Mouse (Mus musculus) lung, postnatal 0 days (tissue): Measurements from ENCODE around the gene Aldh3b2. TPM values are rescaled to one million over a fixed set of nuclear protein-coding genes. Genes with fewer than 3 reads are reported as not detected.

Source experiments
- ATAC-seq: fragments of 200-750 bp; cut with Nextera tagmentation; 2 replicates; pipeline ENCODE4 v1.8.0; 2017; ENCODE audit warnings: moderate library complexity
- DNase-seq: peaks from one replicate; pipeline ENCODE4 v3.0.0-alpha.2; 2016; ENCODE audit warnings: low spot score
- H3K27ac ChIP-seq: fragments of 300-500 bp; sonication (generic); 2 replicates; pipeline ENCODE4 v1.5.1; 2014; ENCODE audit warnings: antibody characterized with exemption, mild to moderate bottlenecking, low read length, mixed read lengths
- H3K27me3 ChIP-seq: fragments of 300-500 bp; sonication (generic); replicated peaks from 2 replicates; pipeline ENCODE4 v1.6.1; 2014; ENCODE audit warnings: low read length, mixed read lengths; ENCODE audit not compliant: insufficient read depth
- H3K36me3 ChIP-seq: fragments of 300-500 bp; sonication (generic); 2 replicates; pipeline ENCODE4 v1.6.1; 2014; ENCODE audit warnings: low read length, mixed read lengths; ENCODE audit not compliant: insufficient read depth
- H3K4me1 ChIP-seq: fragments of 300-500 bp; sonication (generic); 2 replicates; pipeline ENCODE4 v1.6.1; 2014; ENCODE audit warnings: antibody characterized with exemption, low read depth, low read length, mixed read lengths; ENCODE audit not compliant: insufficient read depth
- H3K4me2 ChIP-seq: fragments of 300-500 bp; sonication (generic); replicated peaks from 2 replicates; pipeline ENCODE4 v1.6.1; 2014; ENCODE audit warnings: low read depth, mild to moderate bottlenecking, low read length, moderate library complexity, mixed read lengths
- H3K4me3 ChIP-seq: fragments of 300-500 bp; sonication (generic); 2 replicates; pipeline ENCODE4 v1.5.1; 2014; ENCODE audit warnings: low read depth, low read length
- H3K9ac ChIP-seq: fragments of 300-500 bp; sonication (generic); replicated peaks from 2 replicates; pipeline ENCODE4 v1.6.1; 2014; ENCODE audit warnings: low read depth, mild to moderate bottlenecking
- H3K9me3 ChIP-seq: fragments of 300-500 bp; sonication (generic); 2 replicates; pipeline ENCODE4 v1.6.1; 2016; ENCODE audit warnings: low read length, mixed read lengths
- CTCF ChIP-seq: IDR thresholded peaks from 2 replicates; pipeline ENCODE4 v1.5.1; 2016; ENCODE audit warnings: antibody characterized with exemption, mild to moderate bottlenecking
- EP300 ChIP-seq: IDR thresholded peaks from 2 replicates; pipeline ENCODE4 v1.6.1; 2016; ENCODE audit warnings: antibody characterized with exemption, mild to moderate bottlenecking, control low read depth
- WGBS: fragments of 180-500 bp; shearing (Covaris S2); extraction: QIAGEN DNeasy Blood & Tissue Kit; methylation state at CpG from one replicate; pipeline ENCODE4 v1.1.7; 2014; 5-methylcytosine and 5-hydroxymethylcytosine counted together
- polyA plus RNA-seq: library from polyadenylated mRNA; unstranded; fragments of >200 nt; fragmentation: Nextera tagmentation; extraction: Ambion mirVana; gene quantifications from 2 replicates; pipeline ENCODE4 v1.2.1, GENCODE M21; 2015

The Aldh3b2 gene
- polyA plus RNA-seq, 1 experiment from 2014 or later: 0.47 TPM

DNA sequence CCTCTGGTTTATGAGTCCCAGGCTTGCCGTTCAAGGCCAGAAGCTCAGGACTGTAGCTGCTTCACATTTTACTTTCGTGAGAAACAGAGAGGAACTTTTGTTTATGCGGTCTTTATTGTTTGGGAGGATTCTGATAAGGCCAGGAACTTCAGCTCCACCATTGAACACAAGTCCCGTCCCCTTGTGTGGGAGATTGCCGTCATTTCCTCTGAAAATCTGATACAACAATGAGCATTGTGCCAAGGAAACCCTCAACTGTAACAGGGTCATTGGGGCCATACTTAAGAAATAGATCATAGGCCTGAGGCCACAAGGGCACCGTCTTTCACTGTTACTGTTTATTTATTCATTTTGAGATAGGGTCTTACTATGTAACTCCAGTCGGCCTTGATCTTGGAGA, 51.1 kb downstream of the Aldh3b2 start:
- no peak overlapping the region for H3K4me2 ChIP-seq
- H3K9ac ChIP-seq: no peak overlapping the region
- H3K9me3 ChIP-seq: no peaks in the 10 kb centered on the region
- 0 out of 2 replicates have a peak, but pooled peaks have one; percentile 46 for ATAC-seq
- H3K4me3 ChIP-seq: no peak overlapping the region
- DNase-seq: peak; percentile 39
- WGBS: 51% methylated on average over 7 of the region's 7 CpGs
- TF ChIP-seq EP300 (peak; percentile 64), CTCF (no peak)
- no peaks in the 10 kb centered on the region for H3K27me3 ChIP-seq
- H3K4me1 ChIP-seq: no peaks in the 10 kb centered on the region
- H3K36me3 ChIP-seq: no peaks in the 10 kb centered on the region
- no peak overlapping the region for H3K27ac ChIP-seq

DNA sequence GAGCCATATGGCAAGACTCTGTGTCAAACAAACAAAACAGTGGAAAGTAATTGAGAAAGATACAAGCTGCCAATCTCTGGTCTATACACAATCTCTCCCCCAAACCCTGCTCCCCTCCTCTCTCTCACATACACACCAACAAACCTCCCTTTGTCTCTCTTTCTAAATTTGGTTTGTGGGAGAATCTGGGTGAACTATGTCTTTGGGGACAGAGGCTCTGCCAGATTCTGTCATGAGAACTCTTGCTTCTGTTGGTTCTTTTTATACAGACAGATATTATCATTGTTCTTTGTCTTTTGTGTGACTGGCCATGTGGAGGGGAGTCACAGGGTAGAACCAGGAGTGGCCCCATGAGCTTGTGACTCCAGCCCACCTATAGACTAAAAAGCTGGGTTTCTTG, 55.4 kb downstream of the Aldh3b2 start:
- ATAC-seq: no peak
- no peaks in the 10 kb centered on the region for H3K36me3 ChIP-seq
- H3K4me3 ChIP-seq: no peak overlapping the region
- H3K9ac ChIP-seq: no peak overlapping the region
- H3K27me3 ChIP-seq: no peaks in the 10 kb centered on the region
- H3K27ac ChIP-seq: no peak overlapping the region
- H3K4me2 ChIP-seq: no peak overlapping the region
- H3K4me1 ChIP-seq: no peaks in the 10 kb centered on the region
- TF ChIP-seq EP300: no peak
- TF ChIP-seq CTCF: no peak
- DNase-seq: no peak
- no peaks in the 10 kb centered on the region for H3K9me3 ChIP-seq

Other genes with a start within 250 kb of the Aldh3b2 start
- gene Kmt5b, start 204.9 kb upstream of the Aldh3b2 start, polyA plus RNA-seq: 20.5 and 23.7 TPM in 2 replicates
- gene Chka, start 120.6 kb upstream of the Aldh3b2 start, polyA plus RNA-seq: 65.9 and 68.1 TPM in 2 replicates
- 31.8 and 33.1 TPM in 2 replicates for gene Tcirg1, start 65.2 kb upstream of the Aldh3b2 start, polyA plus RNA-seq
- 203 and 225 TPM in 2 replicates for gene Ndufs8, start 59.6 kb upstream of the Aldh3b2 start, polyA plus RNA-seq
- 33.2 and 38.3 TPM in 2 replicates for gene Aldh3b1, start 42.5 kb upstream of the Aldh3b2 start, polyA plus RNA-seq
- 40.0 and 45.5 TPM in 2 replicates for gene Unc93b1, start 37.1 kb upstream of the Aldh3b2 start, polyA plus RNA-seq
- gene Aldh3b3, start 13.7 kb upstream of the Aldh3b2 start, polyA plus RNA-seq: 0.04 and 0.06 TPM in 2 replicates
- gene Acy3, start 14.2 kb downstream of the Aldh3b2 start, polyA plus RNA-seq: 14.9 and 15.7 TPM in 2 replicates
- gene Tbx10, start 20.4 kb downstream of the Aldh3b2 start, polyA plus RNA-seq: not detected in 2 replicates
- 27.0 and 28.5 TPM in 2 replicates for gene Nudt8, start 28.3 kb downstream of the Aldh3b2 start, polyA plus RNA-seq
- 1.1 TPM in 2 replicates for gene Gm49405, start 28.3 kb downstream of the Aldh3b2 start, polyA plus RNA-seq
- 1.9 and 2.0 TPM in 2 replicates for gene Doc2g, start 31.0 kb downstream of the Aldh3b2 start, polyA plus RNA-seq
- 130 and 152 TPM in 2 replicates for gene Ndufv1, start 40.5 kb downstream of the Aldh3b2 start, polyA plus RNA-seq
- gene Gstp1, start 65.7 kb downstream of the Aldh3b2 start, polyA plus RNA-seq: 273 and 288 TPM in 2 replicates
- 6.3 and 7.3 TPM in 2 replicates for gene Gstp2, start 73.7 kb downstream of the Aldh3b2 start, polyA plus RNA-seq
- gene Gstp3, start 87.2 kb downstream of the Aldh3b2 start, polyA plus RNA-seq: 6.5 and 6.9 TPM in 2 replicates
- gene Cabp2, start 109.2 kb downstream of the Aldh3b2 start, polyA plus RNA-seq: not detected in 2 replicates
- gene Cdk2ap2, start 124.9 kb downstream of the Aldh3b2 start, polyA plus RNA-seq: 154 and 164 TPM in 2 replicates
- 17.0 and 18.9 TPM in 2 replicates for gene Pitpnm1, start 127.7 kb downstream of the Aldh3b2 start, polyA plus RNA-seq
- gene Aip, start 153.5 kb downstream of the Aldh3b2 start, polyA plus RNA-seq: 78.5 and 82.1 TPM in 2 replicates
- gene Gpr152, start 167.5 kb downstream of the Aldh3b2 start, polyA plus RNA-seq: not detected in 2 replicates
- gene Cabp4, start 171.7 kb downstream of the Aldh3b2 start, polyA plus RNA-seq: 0.08 and 0.10 TPM in 2 replicates
- 183 and 192 TPM in 2 replicates for gene Coro1b, start 176.3 kb downstream of the Aldh3b2 start, polyA plus RNA-seq
- 3.4 and 3.7 TPM in 2 replicates for gene Ptprcap, start 181.3 kb downstream of the Aldh3b2 start, polyA plus RNA-seq
- 28.4 and 35.1 TPM in 2 replicates for gene Rps6kb2, start 191.0 kb downstream of the Aldh3b2 start, polyA plus RNA-seq
- gene Carns1, start 203.2 kb downstream of the Aldh3b2 start, polyA plus RNA-seq: 1.8 and 2.6 TPM in 2 replicates
- 3.9 and 4.5 TPM in 2 replicates for gene Tbc1d10c, start 219.0 kb downstream of the Aldh3b2 start, polyA plus RNA-seq
- gene Ppp1ca, start 219.7 kb downstream of the Aldh3b2 start, polyA plus RNA-seq: 619 and 631 TPM in 2 replicates
- gene Rad9a, start 229.3 kb downstream of the Aldh3b2 start, polyA plus RNA-seq: 14.1 and 14.3 TPM in 2 replicates
- gene Clcf1, start 241.9 kb downstream of the Aldh3b2 start, polyA plus RNA-seq: 7.6 and 8.0 TPM in 2 replicates
- not detected in 2 replicates for gene AC109138.7, start 242.0 kb downstream of the Aldh3b2 start, polyA plus RNA-seq